ENCODE assay signal across 22 mouse cellular contexts in genomic region chr13:103680740-103681139, GRCm38 (mm10).
A peak's percentile ranks its signal among the peaks of the same experiment; 100 is the strongest.
DNase-seq lines count a peak whose midpoint lies in the region; ATAC-seq and TF ChIP-seq lines count a peak whose summit lies in the region.
"Had no signal": no experiment of that assay in that cellular context is flagged by ENCODE, and none has a peak within 500 bp of the region (broad histone marks: within the 10 kb centered on the region; RNA-seq: fewer than 3 reads in every experiment).

No protein-coding gene starts in this region.

- CTCF ChIA-PET in Patski (lab: Charles Lee) = interaction anchor here (0.8 to 1.2 kb wide), 2 partner anchors 15 kb away, joined by 4 read pairs; no protein-coding TSS in a partner anchor

- no peaks in the 10 kb centered on the region for H3K36me3 ChIP-seq in midbrain, embryonic 11.5 days (ENCODE audit: control insufficient read depth, insufficient read depth, low read length)
- H3K36me3 ChIP-seq in midbrain, embryonic 14.5 days (ENCODE audit: control insufficient read depth, insufficient read depth, low read length) = no peaks in the 10 kb centered on the region
- no peaks in the 10 kb centered on the region for H3K36me3 ChIP-seq in C2C12 (ENCODE audit: control insufficient read depth, insufficient read depth)
- H3K36me3 ChIP-seq: forebrain, embryonic 10.5 days; hindbrain, embryonic 12.5 days; hindbrain, embryonic 15.5 days had no signal

- ATAC-seq in midbrain, embryonic 11.5 days (ENCODE audit: low FRiP score) = no peak
- ATAC-seq in midbrain, embryonic 14.5 days (ENCODE audit: low FRiP score, low TSS enrichment) = no peak
- ATAC-seq in Patski = peak; percentile 51
- ATAC-seq: CD4-positive, CD25-positive, alpha-beta regulatory T cell, adult 4 months; forebrain, embryonic 13.5 days; forebrain, embryonic 16.5 days; intestine, postnatal 0 days had no signal

- peak; percentile 37 for DNase-seq in midbrain, embryonic 11.5 days (ENCODE audit: low spot score, missing footprints)
- DNase-seq in midbrain, embryonic 14.5 days = no peak
- peak; percentile 33 for DNase-seq in Patski (ENCODE audit: low read depth, low spot score)
- DNase-seq in lung, postnatal 14 days = no peak
- no peak for DNase-seq in right cerebral cortex, postnatal 25 days
- DNase-seq: adrenal gland, adult 2 months; adrenal gland, postnatal 14 days; B cell, adult 2 months; cerebellum, adult 18-20 months; cerebellum, adult 9-10 months; cerebellum, postnatal 14 days; gastrocnemius, postnatal 10 days; gastrocnemius, postnatal 36 days had no signal

- no peaks in the 10 kb centered on the region for H3K79me2 ChIP-seq in C2C12 (ENCODE audit: control insufficient read depth, insufficient read depth)

- no peaks in the 10 kb centered on the region for H3K9me3 ChIP-seq in midbrain, embryonic 11.5 days (ENCODE audit: control insufficient read depth, low read length)
- H3K9me3 ChIP-seq in midbrain, embryonic 14.5 days (ENCODE audit: control insufficient read depth, low read length) = no peaks in the 10 kb centered on the region
- H3K9me3 ChIP-seq: forebrain, embryonic 10.5 days; forebrain, embryonic 13.5 days; hindbrain, embryonic 12.5 days; hindbrain, embryonic 15.5 days had no signal

- H3K27me3 ChIP-seq in midbrain, embryonic 11.5 days (ENCODE audit: control insufficient read depth, insufficient read depth, low read length) = no peaks in the 10 kb centered on the region
- no peaks in the 10 kb centered on the region for H3K27me3 ChIP-seq in midbrain, embryonic 14.5 days (ENCODE audit: control insufficient read depth, insufficient read depth, low read length)
- H3K27me3 ChIP-seq in C2C12 (ENCODE audit: control insufficient read depth, insufficient read depth, insufficient read length) = no peaks in the 10 kb centered on the region
- H3K27me3 ChIP-seq in Patski = no peaks in the 10 kb centered on the region
- H3K27me3 ChIP-seq: forebrain, embryonic 13.5 days; hindbrain, embryonic 12.5 days; hindbrain, embryonic 15.5 days had no signal

- H3K4me3 ChIP-seq in midbrain, embryonic 11.5 days (ENCODE audit: low read depth, low read length) = no peak overlapping the region
- no peak overlapping the region for H3K4me3 ChIP-seq in midbrain, embryonic 14.5 days (replicated peaks; ENCODE audit: low read depth, low read length)
- H3K4me3 ChIP-seq in C2C12 (ENCODE audit: insufficient read depth, poor library complexity, severe bottlenecking) = no peak overlapping the region
- H3K4me3 ChIP-seq: forebrain, embryonic 10.5 days; forebrain, embryonic 13.5 days; hindbrain, embryonic 12.5 days; hindbrain, embryonic 15.5 days had no signal

- no peaks in the 10 kb centered on the region for H3K4me1 ChIP-seq in midbrain, embryonic 11.5 days (ENCODE audit: control insufficient read depth, insufficient read depth, low read length)
- no peaks in the 10 kb centered on the region for H3K4me1 ChIP-seq in midbrain, embryonic 14.5 days (ENCODE audit: control insufficient read depth, insufficient read depth, low read length)
- H3K4me1 ChIP-seq: hindbrain, embryonic 15.5 days had no signal

- no peak overlapping the region for H3K9ac ChIP-seq in midbrain, embryonic 11.5 days (ENCODE audit: low read length)
- no peak overlapping the region for H3K9ac ChIP-seq in midbrain, embryonic 14.5 days (replicated peaks; ENCODE audit: low read length)
- H3K9ac ChIP-seq: forebrain, embryonic 13.5 days; hindbrain, embryonic 12.5 days; hindbrain, embryonic 15.5 days had no signal

- in situ Hi-C loops in Patski (cut with MboI; ENCODE audit: low pct_unique_long_range_greater_than_20kb) = no loop called here

- POLR2A ChIA-PET in Patski (lab: Charles Lee) = no interaction called here

- TF ChIP-seq CTCF in C2C12 (IDR thresholded peaks at IDR 0.05; ENCODE audit: control insufficient read depth, insufficient read depth, insufficient read length) = no peak
- no peak for TF ChIP-seq CTCF in Patski (IDR thresholded peaks at IDR 0.05)

- H3K27ac ChIP-seq in midbrain, embryonic 11.5 days (ENCODE audit: low read depth, low read length) = no peak overlapping the region
- no peak overlapping the region for H3K27ac ChIP-seq in midbrain, embryonic 14.5 days (replicated peaks; ENCODE audit: low read depth, low read length)
- H3K27ac ChIP-seq: forebrain, embryonic 10.5 days; forebrain, embryonic 13.5 days; hindbrain, embryonic 12.5 days; hindbrain, embryonic 15.5 days had no signal

- 92% methylated on average over 4 of the region's 4 CpGs for WGBS in midbrain, embryonic 11.5 days
- 92% methylated on average over 4 of the region's 4 CpGs for WGBS in midbrain, embryonic 14.5 days

- H3K79me3 ChIP-seq in C2C12 (ENCODE audit: low read depth) = no peaks in the 10 kb centered on the region

- H3ac ChIP-seq in C2C12 (ENCODE audit: control insufficient read depth, insufficient read length, low read depth) = no peak overlapping the region

- no peak overlapping the region for H3K4me2 ChIP-seq in midbrain, embryonic 11.5 days
- no peak overlapping the region for H3K4me2 ChIP-seq in midbrain, embryonic 14.5 days (ENCODE audit: low read length)
- H3K4me2 ChIP-seq: forebrain, embryonic 13.5 days; heart, embryonic 11.5 days; hindbrain, embryonic 12.5 days; hindbrain, embryonic 15.5 days had no signal

TF ChIP-seq in C2C12, 6 proteins besides CTCF, POLR2A, EP300 and RAD21:
- TF ChIP-seq CEBPB (IDR thresholded peaks at IDR 0.05; ENCODE audit: low read depth) (no peak), MYOD1 (IDR thresholded peaks at IDR 0.05; ENCODE audit: control insufficient read depth, insufficient read length, low read depth) (peak; percentile 32), FOSL1 (IDR thresholded peaks at IDR 0.05; ENCODE audit: insufficient read depth, low read length, poor library complexity, severe bottlenecking) (no peak), MAX (IDR thresholded peaks at IDR 0.05) (no peak), USF1 (IDR thresholded peaks at IDR 0.05; ENCODE audit: low read depth) (no peak), MYOG (IDR thresholded peaks at IDR 0.05; ENCODE audit: control insufficient read depth, extremely low read depth, insufficient read length) (no peak)

Comparison
In these comparisons a context has a peak if more than half of its experiments do, and no peak if none do; other contexts are left out.
1. DNase-seq: peak in midbrain, embryonic 11.5 days (single experiment) and Patski (single experiment); none in midbrain, embryonic 14.5 days (single experiment), lung, postnatal 14 days (single experiment) and right cerebral cortex, postnatal 25 days (single experiment).